Mouse (Mus musculus) embryonic stem cell, embryonic (primary cell): ENCODE measurements at regions not wholly inside any gene's neighbourhood (a gene's known extent, or its start where the extent isn't known, plus 50 kb on each side); places are given as distances from the start of the nearest gene placed in this dataset.
"Not testable (repeated sequence)": the region's sequence is repeated elsewhere in the genome, so short reads cannot be mapped to it uniquely, and the experiment has no call there.

Experiments used
- CTCF ChIA-PET, 4 experiments: fragments of 300-600 bp in 2 of 4; fragments of 350-600 bp in 2 of 4; sonication (Branson Sonifier 250); formaldehyde crosslinking; loops; one replicate each; lab custom pipeline; 2022; ENCODE audit warnings: inconsistent platforms in 2 of 4; lab: Charles Lee
- POLR2A ChIA-PET, 4 experiments: fragments of 300-600 bp in 2 of 4; fragments of 350-600 bp in 2 of 4; sonication (Branson Sonifier 250); formaldehyde crosslinking; loops; one replicate each; lab custom pipeline; 2022; ENCODE audit warnings: antibody characterized with exemption in 4 of 4, inconsistent platforms in 1 of 4; lab: Charles Lee

DNA sequence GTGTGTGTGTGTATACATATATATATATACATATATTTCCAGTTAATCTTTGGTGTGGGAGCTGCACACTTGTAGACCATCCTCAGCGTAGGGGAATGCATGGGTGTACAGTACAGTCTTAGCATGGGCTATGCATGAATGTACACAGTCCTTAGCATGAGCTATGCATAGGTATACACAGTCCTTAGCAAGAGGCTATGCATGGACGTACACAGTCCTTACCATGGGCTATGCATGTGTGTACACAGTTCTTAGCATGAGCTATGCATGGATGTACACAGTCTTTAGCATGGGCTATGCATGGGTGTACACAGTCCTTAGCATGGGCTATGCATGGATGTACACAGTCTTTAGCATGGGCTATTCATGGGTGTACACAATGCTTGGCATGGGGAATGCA, 70.5 kb downstream of the Rchy1 start:
- ChIA-PET POLR2A (no interaction called here), CTCF (interaction anchor here in 1 of 4 experiments (0.7 kb wide), 1 partner anchor 378 kb away, joined by 6 read pairs; no protein-coding TSS in a partner anchor)

DNA sequence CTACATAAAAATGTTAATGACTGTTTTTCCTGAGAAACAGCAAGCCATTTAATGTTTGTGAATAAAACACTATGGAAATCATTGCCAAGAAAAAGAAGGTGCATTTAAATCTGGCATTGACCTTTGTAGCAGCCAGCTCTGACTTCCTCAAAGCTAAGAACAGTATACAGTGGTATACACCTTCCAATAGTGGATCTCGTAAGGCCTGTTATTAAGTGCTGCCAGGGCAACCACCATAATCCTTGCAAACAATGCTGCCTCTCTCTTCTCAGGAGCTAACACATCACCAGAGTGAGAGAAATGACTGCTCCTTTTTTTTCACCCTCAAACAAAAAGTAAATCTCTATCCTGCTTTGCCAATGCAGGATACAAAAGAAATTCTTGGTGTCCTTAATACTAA, 81.1 kb downstream of the Rchy1 start:
- CTCF ChIA-PET: interaction anchor here in 1 of 4 experiments (0.6 kb wide), 1 partner anchor 34 kb away, joined by 3 read pairs; no protein-coding TSS in a partner anchor
- POLR2A ChIA-PET: interaction anchor here in 1 of 4 experiments (1.5 kb wide), 1 partner anchor 36 kb away, joined by 4 read pairs; no protein-coding TSS in a partner anchor

DNA sequence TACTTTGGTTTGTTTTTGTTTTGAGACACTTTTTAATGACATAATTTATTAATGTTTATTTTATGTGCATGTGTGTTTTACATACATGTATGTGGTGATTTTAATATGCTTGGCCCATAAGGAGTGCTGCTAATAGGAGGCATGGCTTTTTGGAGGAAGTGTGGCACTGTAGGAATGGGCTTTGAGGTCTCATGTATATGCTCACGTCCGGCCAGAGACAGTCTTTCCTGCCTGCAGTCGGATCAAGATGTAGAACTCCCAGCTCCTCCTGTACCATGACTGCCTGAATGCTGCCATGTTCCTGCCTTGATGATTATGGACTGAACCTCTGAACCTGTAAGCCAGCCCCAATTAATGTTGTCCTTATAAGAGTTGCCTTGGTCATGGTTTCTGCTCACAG, 82.6 kb downstream of the Rchy1 start:
- ChIA-PET CTCF (no interaction called here), POLR2A (interaction anchor here in 1 of 4 experiments (1.5 kb wide), 1 partner anchor 34 kb away, joined by 4 read pairs; no protein-coding TSS in a partner anchor)

DNA sequence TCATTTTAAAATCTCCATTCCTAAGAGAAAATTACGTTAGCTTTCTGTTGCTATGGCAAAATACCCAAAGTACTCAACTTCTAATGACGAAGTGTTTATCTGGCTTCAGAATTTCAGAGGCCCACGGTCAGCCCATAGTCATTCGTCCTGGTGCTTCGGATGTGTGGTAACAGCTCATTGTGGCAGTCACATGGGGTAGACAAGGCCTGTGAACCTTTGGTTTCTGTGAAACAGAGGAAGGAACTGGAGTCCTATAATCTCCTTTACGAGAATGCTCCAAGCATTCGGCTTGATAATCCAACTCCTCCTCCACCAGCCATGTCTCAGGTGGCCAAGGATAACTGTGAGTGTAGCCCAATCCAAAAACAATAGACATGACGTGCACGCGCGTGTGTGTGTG, 84.2 kb downstream of the Rchy1 start:
- POLR2A ChIA-PET: interaction anchor here in 1 of 4 experiments (0.8 kb wide), 1 partner anchor 205 kb away, joined by 4 read pairs; the partner anchor contains the start of gene G3bp2
- CTCF ChIA-PET: no interaction called here

DNA sequence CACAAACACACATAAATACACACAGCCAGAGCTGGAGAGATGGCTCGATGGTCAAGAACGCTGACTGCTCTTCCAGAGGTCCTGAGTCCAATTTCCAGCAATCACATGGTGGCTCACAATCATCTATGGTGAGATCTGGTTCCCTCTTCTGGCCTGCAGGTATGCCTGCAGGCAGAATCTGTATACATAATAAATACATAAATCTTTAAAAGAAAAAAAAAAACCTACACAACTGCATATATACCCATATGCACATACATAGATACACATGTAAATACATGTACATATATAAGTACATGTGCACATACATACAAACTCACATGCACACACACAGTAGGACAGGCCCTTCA, 86.2 kb downstream of the Rchy1 start:
- CTCF ChIA-PET: interaction anchor here in 1 of 4 experiments (1.6 kb wide), 1 partner anchor 359 kb away, joined by 3 read pairs; the partner anchor contains the start of gene Parm1
- POLR2A ChIA-PET: no interaction called here

DNA sequence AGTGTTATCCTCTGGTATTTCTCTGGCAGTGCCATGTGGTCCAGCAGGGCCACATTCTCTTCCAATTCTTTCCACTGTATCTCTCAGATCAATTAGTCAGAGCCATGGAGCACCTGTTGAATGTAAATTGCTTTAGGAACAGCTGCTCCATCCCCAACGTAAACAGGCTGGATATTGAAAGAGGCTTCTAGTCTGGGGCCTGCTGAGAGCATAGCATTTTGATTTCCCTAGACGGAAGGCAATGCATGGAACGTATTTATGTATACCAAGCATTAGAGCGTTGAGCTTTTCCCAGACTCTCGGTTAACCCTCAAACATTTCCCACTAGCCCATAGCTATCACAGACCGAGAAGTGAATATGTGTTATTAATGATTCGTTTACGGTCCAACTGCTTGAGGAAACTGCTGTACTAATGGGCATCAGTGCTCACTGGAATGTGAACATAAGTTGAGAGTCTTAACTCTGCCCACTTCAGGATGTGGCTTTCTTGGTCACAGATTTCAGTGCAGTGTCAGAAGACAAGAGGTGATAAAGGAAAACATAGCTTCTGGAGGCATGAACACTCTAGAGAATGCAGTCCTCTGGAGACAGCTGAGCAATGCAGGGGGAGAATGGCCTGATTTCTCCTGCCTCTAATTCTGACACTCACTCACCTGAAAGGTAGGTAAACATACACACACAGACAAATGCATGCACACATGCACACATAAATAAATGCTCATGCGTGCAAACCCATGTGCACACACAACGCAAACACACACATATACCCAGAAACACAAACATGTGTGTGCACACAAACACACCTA, 86.8 kb downstream of the Rchy1 start:
- ChIA-PET POLR2A (no interaction called here), CTCF (interaction anchor here in 1 of 4 experiments (1.3 kb wide), 1 partner anchor 359 kb away, joined by 4 read pairs; the partner anchor contains the start of gene Parm1)

DNA sequence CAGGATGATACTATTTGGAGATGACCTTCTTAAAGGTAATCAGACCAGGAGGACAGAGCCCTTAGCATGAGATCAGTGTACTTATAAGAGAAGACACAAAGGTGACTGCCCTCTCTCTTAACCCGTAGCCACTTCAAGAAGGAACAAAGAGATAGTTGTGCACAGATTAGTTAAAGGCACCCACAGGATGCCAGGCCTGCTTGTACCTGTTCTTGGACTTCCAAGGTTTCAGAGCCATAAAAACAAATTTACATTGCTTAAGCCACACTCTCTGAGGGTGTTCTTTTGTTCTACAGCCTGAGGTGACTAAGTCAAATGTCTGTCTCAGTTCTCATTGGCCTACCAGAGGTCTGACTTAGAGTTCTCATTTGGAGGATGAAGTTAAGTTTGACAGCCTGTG, 90.1 kb downstream of the Rchy1 start:
- CTCF ChIA-PET: no interaction called here
- POLR2A ChIA-PET: no interaction called here

DNA sequence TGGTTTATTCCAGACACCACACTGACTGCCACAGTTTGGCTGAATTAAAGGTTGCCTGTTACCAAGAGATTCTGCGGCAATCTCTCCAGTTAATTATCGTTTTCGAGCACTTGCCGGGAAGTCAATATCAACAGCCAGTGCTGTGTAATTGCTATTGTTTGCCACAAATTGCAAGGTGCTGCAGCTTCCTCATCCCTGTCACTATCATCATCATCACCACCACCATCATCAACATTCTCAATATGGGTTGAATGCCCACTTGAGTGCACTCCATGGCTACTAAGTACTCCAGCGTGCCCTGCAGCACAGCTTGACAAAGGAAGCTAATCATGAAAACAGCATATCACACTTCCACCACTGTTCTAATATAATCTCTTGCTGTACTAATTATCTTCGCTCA, 93.1 kb downstream of the Rchy1 start:
- ChIA-PET CTCF (interaction anchor here in 1 of 4 experiments (1.4 kb wide), 1 partner anchor 352 kb away, joined by 4 read pairs; the partner anchor contains the start of gene Parm1), POLR2A (no interaction called here)

DNA sequence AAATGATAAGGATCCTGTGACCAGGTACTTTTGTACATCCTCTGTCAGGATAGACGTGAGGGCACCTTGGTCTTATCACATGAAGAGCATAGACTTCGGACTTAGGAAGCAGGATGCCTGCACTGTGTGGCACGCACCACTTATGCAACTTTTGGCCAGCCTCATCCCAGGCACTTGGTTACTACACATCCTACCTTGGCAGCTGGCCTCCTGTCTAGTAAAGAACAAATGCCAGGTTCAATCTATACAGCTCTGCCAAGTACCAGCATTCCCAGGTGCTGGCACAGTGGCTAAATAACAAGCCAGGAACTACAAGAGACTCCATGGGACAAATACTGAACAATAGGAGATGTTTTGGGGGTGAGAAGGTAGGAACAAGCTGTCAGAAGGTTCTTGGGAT, 96.7 kb downstream of the Rchy1 start:
- ChIA-PET CTCF (no interaction called here), POLR2A (no interaction called here)

DNA sequence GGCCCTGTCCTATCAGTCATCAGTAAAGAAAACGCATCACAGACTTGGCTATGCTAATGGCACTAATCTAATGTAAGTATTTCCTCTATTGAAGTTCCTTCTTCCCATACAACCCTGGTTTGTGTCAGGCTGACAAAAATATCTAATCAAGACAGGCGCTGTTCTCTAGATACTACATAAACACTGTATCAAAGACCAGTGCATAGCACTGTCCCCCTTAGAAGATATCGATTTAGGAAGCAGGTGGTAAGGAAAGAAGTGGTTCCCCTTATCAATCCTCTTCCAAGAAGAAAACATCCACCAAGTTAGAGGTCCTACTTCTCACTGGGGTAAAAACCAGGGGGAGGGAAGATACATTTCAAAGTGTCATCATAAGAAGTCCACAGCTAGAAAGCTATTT, 97.5 kb downstream of the Rchy1 start:
- CTCF ChIA-PET: no interaction called here
- POLR2A ChIA-PET: no interaction called here

DNA sequence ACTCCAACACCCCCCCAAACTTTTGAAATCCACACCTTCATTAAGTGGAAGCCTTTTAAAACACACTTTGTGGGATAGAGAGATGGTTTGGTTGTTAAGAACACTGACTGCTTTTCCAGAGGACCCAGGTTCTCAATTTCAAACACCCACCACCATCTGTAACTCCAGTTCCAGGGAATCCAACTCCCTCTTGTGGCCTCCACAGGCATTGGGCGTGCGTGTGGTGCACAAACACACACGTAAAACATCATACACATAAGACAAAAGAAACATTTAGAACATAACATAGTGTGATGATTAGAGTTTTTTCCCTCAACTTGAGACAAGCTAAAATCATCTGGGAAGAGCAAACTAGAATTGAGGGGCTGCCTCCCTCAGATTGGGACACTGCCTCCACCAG, 100.0 kb downstream of the Rchy1 start:
- CTCF ChIA-PET: no interaction called here
- POLR2A ChIA-PET: interaction anchor here in 1 of 4 experiments (0.6 kb wide), 1 partner anchor 18 kb away, joined by 4 read pairs; no protein-coding TSS in a partner anchor

DNA sequence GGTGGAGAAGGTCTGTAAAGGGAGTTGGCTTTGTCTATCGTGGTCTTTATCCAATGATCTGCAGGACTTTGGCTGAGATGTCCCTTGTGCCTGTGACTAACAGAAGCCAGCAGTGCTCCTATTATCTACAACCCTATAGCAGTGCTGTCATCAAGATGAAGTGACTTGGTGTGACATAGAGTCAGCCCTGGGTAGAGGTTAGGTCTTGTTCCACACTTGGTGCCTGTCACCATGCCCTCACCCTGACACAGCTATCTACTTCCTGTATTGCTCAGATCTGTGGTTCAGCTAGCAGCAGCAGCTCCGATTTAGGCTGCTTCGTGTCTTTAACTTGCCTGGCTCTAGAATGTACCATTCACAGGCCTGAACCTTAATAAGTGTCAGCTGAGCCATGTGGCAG, 100.6 kb downstream of the Rchy1 start:
- ChIA-PET CTCF (interaction anchor here in 2 of 4 experiments (1.3 to 2.7 kb wide), 2 partner anchors 345 kb away, joined by 7 to 13 read pairs; partner anchors contain the start of gene Parm1 (in 2 of the 2)), POLR2A (interaction anchor here in 1 of 4 experiments (1.2 kb wide), 1 partner anchor 344 kb away, joined by 4 read pairs; the partner anchor contains the start of gene Parm1)

DNA sequence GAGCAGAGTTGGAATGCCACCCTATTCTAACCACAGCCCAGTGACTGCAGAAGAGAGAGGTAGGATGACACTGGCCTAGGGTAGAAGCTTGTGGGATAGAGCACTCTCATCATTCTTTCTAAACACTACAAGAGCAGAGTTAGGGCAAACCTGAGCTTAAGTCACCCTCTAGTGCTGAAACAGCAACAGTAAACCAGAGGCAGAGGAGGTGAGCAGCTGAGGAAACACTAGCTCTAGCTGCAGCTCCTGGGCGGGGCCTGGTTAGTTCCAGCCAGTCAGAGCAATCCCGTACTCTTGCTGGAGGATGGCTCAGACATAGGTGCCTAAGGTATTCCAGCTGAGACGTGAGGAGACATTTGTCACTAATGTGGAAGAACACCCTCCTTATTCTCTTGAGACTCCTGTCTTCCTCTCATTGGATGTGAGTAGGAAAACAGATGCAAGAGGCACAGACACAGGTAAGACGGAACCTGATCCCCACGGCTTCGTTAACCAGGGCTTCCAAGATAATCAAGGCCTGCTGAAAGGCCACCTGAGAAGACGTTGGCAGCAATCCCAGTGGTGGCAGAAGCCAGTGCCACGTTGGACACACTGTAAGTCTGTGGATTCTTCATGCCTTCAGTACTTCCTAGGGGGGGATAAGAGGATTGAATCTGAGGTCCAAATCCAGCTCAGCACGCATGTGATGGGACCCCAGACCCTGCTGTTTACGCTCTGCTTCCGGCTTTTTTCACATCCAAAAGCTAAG, 101.3 kb downstream of the Rchy1 start:
- CTCF ChIA-PET: interaction anchor here in 3 of 4 experiments (1.0 to 2.7 kb wide), 5 partner anchors 342 to 344 kb away, joined by 3 to 13 read pairs (median 4); partner anchors contain the start of gene Parm1 (in 3 of the 3)
- POLR2A ChIA-PET: interaction anchor here in 2 of 4 experiments (0.9 to 1.2 kb wide), 3 partner anchors 344 to 395 kb away, joined by 3 to 5 read pairs (median 4); partner anchors contain the start of gene Parm1 (in 2 of the 2)

DNA sequence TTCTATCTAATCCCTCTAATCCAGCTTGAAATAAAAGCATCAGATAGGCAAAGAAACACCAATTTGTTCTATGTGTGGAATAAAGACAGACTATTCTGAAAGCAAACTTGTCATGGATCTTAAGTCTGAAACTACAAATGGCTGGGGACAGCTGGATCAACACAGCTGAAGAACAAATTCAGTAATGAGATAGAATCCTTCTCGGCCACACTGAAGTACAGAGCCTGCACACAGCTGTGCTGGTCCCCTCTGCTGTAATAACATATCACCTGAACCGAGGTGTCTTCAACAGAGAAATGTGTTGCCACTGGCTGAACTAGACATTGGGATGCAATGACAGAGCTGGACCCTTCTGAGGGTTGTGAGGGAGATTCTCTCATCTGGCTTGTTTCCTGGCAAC, 102.4 kb downstream of the Rchy1 start:
- POLR2A ChIA-PET: interaction anchor here in 1 of 4 experiments (1.2 kb wide), 1 partner anchor 85 kb away, joined by 3 read pairs; no protein-coding TSS in a partner anchor

DNA sequence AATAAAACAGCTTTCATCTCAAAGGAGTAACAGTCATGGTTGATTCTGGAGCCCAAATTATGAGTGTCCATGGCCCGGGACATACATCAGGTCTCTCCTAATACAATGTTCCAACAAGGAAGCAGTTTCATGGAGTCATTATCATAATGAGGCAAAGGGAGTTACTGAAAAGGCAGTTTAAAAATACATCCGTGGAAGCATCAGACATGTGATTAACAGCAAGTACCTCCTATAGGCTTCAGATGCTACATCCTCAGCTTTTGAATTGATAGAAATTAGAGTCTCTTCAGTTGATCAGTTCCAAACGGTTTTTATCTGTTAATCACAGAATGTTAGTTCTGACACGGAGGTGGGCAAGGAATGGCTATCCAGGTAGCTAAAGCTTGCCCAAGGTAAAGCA, 110.5 kb downstream of the Rchy1 start:
- CTCF ChIA-PET: no interaction called here

More for the DNA sequence above, 102.4 kb downstream of the Rchy1 start:
- CTCF ChIA-PET: interaction anchor here in 1 of 4 experiments (2.7 kb wide), 1 partner anchor 343 kb away, joined by 13 read pairs; the partner anchor contains the start of gene Parm1

DNA sequence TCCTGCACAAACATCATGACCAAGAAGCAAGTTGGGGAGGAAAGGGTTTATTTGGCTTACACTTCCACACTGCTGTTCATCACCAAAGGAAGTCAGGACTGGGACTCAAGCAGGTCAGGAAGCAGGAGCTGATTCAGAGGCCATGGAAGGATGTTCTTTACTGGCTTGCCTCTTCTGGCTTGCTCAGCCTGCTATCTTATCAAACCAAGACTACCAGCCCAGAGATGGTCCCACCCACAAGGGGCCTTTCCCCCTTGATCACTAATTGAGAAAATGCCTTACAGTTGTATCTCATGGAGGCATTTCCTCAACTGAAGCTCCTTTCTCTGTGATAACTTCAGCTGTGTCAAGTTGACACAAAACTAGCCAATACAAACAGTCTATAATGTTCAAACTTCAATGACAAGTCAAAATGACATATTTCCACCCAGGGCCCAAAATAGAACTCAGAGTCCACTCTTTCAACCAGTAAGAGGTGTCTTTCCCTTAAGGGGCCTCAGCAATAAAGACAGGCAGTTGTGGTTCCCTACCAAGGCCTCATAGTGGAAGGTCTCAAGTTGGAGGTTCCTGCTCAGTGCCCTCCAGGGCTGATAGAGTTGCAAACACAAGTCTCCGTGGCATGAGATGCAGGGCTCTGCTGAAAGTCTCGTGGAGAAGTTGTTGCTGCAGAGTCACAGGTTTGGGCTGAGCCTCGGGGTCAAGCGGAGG, 111.9 kb downstream of the Rchy1 start:
- POLR2A ChIA-PET, CTCF ChIA-PET: not testable (repeated sequence)

More for the DNA sequence above, 110.5 kb downstream of the Rchy1 start:
- POLR2A ChIA-PET: no interaction called here

DNA sequence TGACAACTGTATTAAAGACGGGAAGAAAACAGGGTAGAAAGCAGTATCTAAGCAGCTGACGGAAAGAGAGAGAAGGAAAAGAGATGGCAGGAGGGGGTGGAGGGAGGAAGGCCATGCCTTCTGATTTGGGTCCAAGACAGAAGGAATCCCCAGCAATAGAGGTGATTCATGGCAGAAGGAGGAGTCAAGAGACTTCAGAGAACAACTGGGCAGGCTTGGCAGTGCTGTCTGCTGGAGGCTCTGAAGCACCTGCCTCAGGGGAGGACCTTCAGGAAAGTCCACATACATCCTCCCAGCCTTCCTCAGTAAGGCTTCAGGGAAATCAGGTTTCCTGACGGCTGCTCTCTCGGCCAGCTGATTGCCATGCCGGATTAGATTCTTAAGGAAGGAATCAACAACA, 112.4 kb downstream of the Rchy1 start:
- POLR2A ChIA-PET: no interaction called here
- CTCF ChIA-PET: no interaction called here

DNA sequence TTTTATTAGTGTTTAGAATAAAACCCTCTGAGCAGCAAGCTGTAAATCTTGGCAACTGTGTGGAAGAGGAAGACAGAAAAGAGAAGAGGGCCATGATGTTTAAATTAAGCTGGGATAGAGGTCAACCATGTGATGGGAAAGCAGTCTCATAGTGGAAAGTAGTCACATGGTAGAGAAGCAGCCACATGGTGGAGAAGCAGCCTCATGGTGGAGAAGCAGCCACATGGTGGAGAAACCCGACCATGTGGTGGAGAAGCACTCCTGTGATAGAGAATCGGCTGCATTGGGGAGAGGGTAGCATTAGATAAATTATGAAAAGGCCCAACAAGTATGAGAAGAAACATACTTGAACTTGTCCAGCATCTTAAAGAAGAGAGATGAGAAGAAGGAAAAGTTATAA, 113.3 kb downstream of the Rchy1 start:
- CTCF ChIA-PET: no interaction called here
- POLR2A ChIA-PET: interaction anchor here in 2 of 4 experiments (0.6 to 0.7 kb wide), 2 partner anchors 79 to 542 kb away, joined by 3 read pairs; no protein-coding TSS in a partner anchor
